Mouse (Mus musculus) CH12.LX (cell line): ENCODE data around the gene Sec16a. TPM values are rescaled to one million over a fixed set of nuclear protein-coding genes. Genes with fewer than 3 reads are reported as not detected.

Source experiments
- DNase-seq: peaks from one replicate; pipeline ENCODE4 v3.0.0-alpha.2; 2013; ENCODE audit errors: extremely low read depth
- H3K27ac ChIP-seq: 2 replicates; pipeline ENCODE4 v1.5.1; 2012; ENCODE audit warnings: low read depth, mild to moderate bottlenecking, control low read depth, moderate library complexity; ENCODE audit not compliant: insufficient read depth
- H3K27me3 ChIP-seq: replicated peaks from 2 replicates; pipeline ENCODE3; 2012; ENCODE audit warnings: inconsistent platforms
- H3K36me3 ChIP-seq, 2 experiments: replicated peaks in 1 of 2; 2 replicates each; pipeline versions ENCODE3 to v1.6.1; 2012; ENCODE audit warnings: inconsistent platforms in 1 of 2, low read length in 1 of 2, mild to moderate bottlenecking in 1 of 2, mixed read lengths in 1 of 2, moderate library complexity in 1 of 2; ENCODE audit not compliant: control insufficient read depth in 1 of 2, insufficient read depth in 1 of 2
- H3K4me1 ChIP-seq, 2 experiments: 2 replicates each; pipeline ENCODE4 v1.6.1; 2012; ENCODE audit warnings: inconsistent platforms in 1 of 2, moderate library complexity in 1 of 2; ENCODE audit not compliant: insufficient read depth in 2 of 2, control insufficient read depth in 1 of 2
- H3K4me2 ChIP-seq: 2 replicates; pipeline ENCODE4 v1.6.1; 2012; ENCODE audit warnings: low read depth, mild to moderate bottlenecking, control low read depth; ENCODE audit not compliant: poor library complexity, insufficient read depth, severe bottlenecking
- H3K4me3 ChIP-seq, 3 experiments: fragments of 150-350 bp in 1 of 3; sonication (generic) in 1 of 3; replicated peaks in 1 of 3; 2 replicates each; pipeline versions ENCODE3 to v1.5.1; 2011 to 2012; ENCODE audit warnings: low read depth in 2 of 3, low read length in 2 of 3, mild to moderate bottlenecking in 2 of 3, moderate library complexity in 2 of 3, control low read depth in 1 of 3, improper control_type of control experiment in 1 of 3, inconsistent platforms in 1 of 3, mixed read lengths in 1 of 3; ENCODE audit not compliant: poor library complexity in 1 of 3
- H3K79me2 ChIP-seq: replicated peaks from 2 replicates; pipeline ENCODE4 v1.6.1; 2012; ENCODE audit warnings: mild to moderate bottlenecking, moderate library complexity; ENCODE audit not compliant: control insufficient read depth, poor library complexity, insufficient read depth, severe bottlenecking; ENCODE audit errors: extremely low read depth
- H3K9ac ChIP-seq: 2 replicates; pipeline ENCODE4 v1.6.1; 2012; ENCODE audit warnings: low read depth, mild to moderate bottlenecking, control low read depth, moderate library complexity; ENCODE audit not compliant: insufficient read depth
- H3K9me3 ChIP-seq: replicated peaks from 2 replicates; pipeline ENCODE3; 2012; ENCODE audit warnings: low read length, inconsistent platforms, mixed read lengths
- BHLHE40 ChIP-seq: IDR thresholded peaks from 2 replicates; pipeline ENCODE4 v1.6.1; 2011; ENCODE audit warnings: mild to moderate bottlenecking, low read depth, low read length, improper control_type of control experiment
- CHD1 ChIP-seq: IDR thresholded peaks from 2 replicates; pipeline ENCODE4 v1.6.1; 2012; ENCODE audit warnings: low read depth, low read length, improper control_type of control experiment, inconsistent platforms
- CHD2 ChIP-seq: IDR thresholded peaks from 2 replicates; pipeline ENCODE4 v1.6.1; 2011; ENCODE audit warnings: low read length, improper control_type of control experiment
- CTCF ChIP-seq, 2 experiments: IDR thresholded peaks in 1 of 2; conservative IDR thresholded peaks in 1 of 2; 2 replicates each; pipeline ENCODE4 v1.5.1; 2011 to 2012; ENCODE audit warnings: low read depth in 2 of 2, low read length in 2 of 2, improper control_type of control experiment in 1 of 2, inconsistent platforms in 1 of 2, mild to moderate bottlenecking in 1 of 2, moderate library complexity in 1 of 2
- E2F4 ChIP-seq: IDR thresholded peaks from 2 replicates; pipeline ENCODE4 v1.6.1; 2011; ENCODE audit warnings: low read depth, low read length, improper control_type of control experiment; ENCODE audit not compliant: insufficient replicate concordance
- ELF1 ChIP-seq: IDR thresholded peaks from 2 replicates; pipeline ENCODE4 v1.6.1; 2014; ENCODE audit warnings: low read depth, mild to moderate bottlenecking, inconsistent platforms, low read length, improper control_type of control experiment
- ETS1 ChIP-seq: conservative IDR thresholded peaks from 2 replicates; pipeline ENCODE4 v1.6.1; 2012; ENCODE audit warnings: low read depth, mild to moderate bottlenecking, inconsistent platforms, low read length, improper control_type of control experiment, moderate library complexity
- GABPA ChIP-seq: IDR thresholded peaks from 2 replicates; pipeline ENCODE4 v1.6.1; 2012; ENCODE audit warnings: low read depth, low read length, improper control_type of control experiment, inconsistent platforms; ENCODE audit not compliant: insufficient replicate concordance
- HCFC1 ChIP-seq: IDR thresholded peaks from 2 replicates; pipeline ENCODE4 v1.6.1; 2012; ENCODE audit warnings: low read depth, mild to moderate bottlenecking, inconsistent platforms, low read length, improper control_type of control experiment
- IRF4 ChIP-seq: IDR thresholded peaks from 2 replicates; pipeline ENCODE4 v1.6.1; 2014; ENCODE audit warnings: low read depth, mild to moderate bottlenecking, inconsistent platforms, low read length, improper control_type of control experiment
- JUND ChIP-seq: conservative IDR thresholded peaks from 2 replicates; pipeline ENCODE4 v1.6.1; 2011; ENCODE audit warnings: low read depth, low read length, improper control_type of control experiment
- MAFK ChIP-seq: IDR thresholded peaks from 2 replicates; pipeline ENCODE4 v1.6.1; 2011; ENCODE audit warnings: low read length, improper control_type of control experiment; ENCODE audit not compliant: insufficient replicate concordance
- MAZ ChIP-seq: IDR thresholded peaks from 2 replicates; pipeline ENCODE4 v1.6.1; 2012; ENCODE audit warnings: low read depth, mild to moderate bottlenecking, inconsistent platforms, low read length, improper control_type of control experiment, moderate library complexity
- MEF2A ChIP-seq: IDR thresholded peaks from 2 replicates; pipeline ENCODE4 v1.6.1; 2014; ENCODE audit warnings: low read depth, mild to moderate bottlenecking, inconsistent platforms, low read length, improper control_type of control experiment, borderline replicate concordance
- MXI1 ChIP-seq: IDR thresholded peaks from 2 replicates; pipeline ENCODE4 v1.6.1; 2011; ENCODE audit warnings: mild to moderate bottlenecking, low read depth, low read length, improper control_type of control experiment
- NELFE ChIP-seq: IDR thresholded peaks from 2 replicates; pipeline ENCODE4 v1.6.1; 2011; ENCODE audit warnings: low read depth, low read length, improper control_type of control experiment
- NRF1 ChIP-seq: IDR thresholded peaks from 2 replicates; pipeline ENCODE4 v1.6.1; 2014; ENCODE audit warnings: low read depth, mild to moderate bottlenecking, inconsistent platforms, low read length, improper control_type of control experiment, moderate library complexity
- POLR2A ChIP-seq: IDR thresholded peaks from 2 replicates; pipeline ENCODE4 v1.6.1; 2011; ENCODE audit warnings: low read depth, mild to moderate bottlenecking, improper control_type of control experiment, low read length
- POLR2AphosphoS2 ChIP-seq: IDR thresholded peaks from 2 replicates; pipeline ENCODE4 v1.6.1; 2011; ENCODE audit warnings: low read depth, low read length, improper control_type of control experiment
- RAD21 ChIP-seq: IDR thresholded peaks from 2 replicates; pipeline ENCODE4 v1.6.1; 2011; ENCODE audit warnings: low read depth, mild to moderate bottlenecking, low read length, improper control_type of control experiment, moderate library complexity
- RCOR1 ChIP-seq: conservative IDR thresholded peaks from 2 replicates; pipeline ENCODE4 v1.6.1; 2012; ENCODE audit warnings: low read depth, mild to moderate bottlenecking, inconsistent platforms, low read length, improper control_type of control experiment
- SIN3A ChIP-seq: IDR thresholded peaks from 2 replicates; pipeline ENCODE4 v1.6.1; 2012; ENCODE audit warnings: low read length, improper control_type of control experiment, inconsistent platforms
- SMC3 ChIP-seq: IDR thresholded peaks from 2 replicates; pipeline ENCODE4 v1.6.1; 2011; ENCODE audit warnings: low read depth, low read length, improper control_type of control experiment
- TCF12 ChIP-seq: IDR thresholded peaks from 2 replicates; pipeline ENCODE4 v1.6.1; 2014; ENCODE audit warnings: low read depth, mild to moderate bottlenecking, inconsistent platforms, low read length, improper control_type of control experiment
- UBTF ChIP-seq: IDR thresholded peaks from 2 replicates; pipeline ENCODE4 v1.6.1; 2012; ENCODE audit warnings: low read depth, mild to moderate bottlenecking, inconsistent platforms, low read length, improper control_type of control experiment, moderate library complexity
- USF1 ChIP-seq: IDR thresholded peaks from 2 replicates; pipeline ENCODE4 v1.6.1; 2014; ENCODE audit warnings: low read depth, mild to moderate bottlenecking, inconsistent platforms, low read length, improper control_type of control experiment
- USF2 ChIP-seq: conservative IDR thresholded peaks from 2 replicates; pipeline ENCODE4 v1.6.1; 2011; ENCODE audit warnings: low read depth, low read length, improper control_type of control experiment
- ZKSCAN1 ChIP-seq: IDR thresholded peaks from 2 replicates; pipeline ENCODE4 v1.6.1; 2012; ENCODE audit warnings: low read depth, inconsistent platforms, low read length, improper control_type of control experiment, borderline replicate concordance
- dilution Hi-C: fragments of 300-500 bp; cut with MboI; formaldehyde crosslinking; loops from 2 replicates; pipeline ENCODE4 v1.14.3; 2020; ENCODE audit warnings: low sequenced_read_pairs; ENCODE audit not compliant: extremely low pct_unique_long_range_greater_than_20kb, extremely low pct_ligation_motif_present
- in situ Hi-C: fragments of 300-500 bp; cut with MboI; formaldehyde crosslinking; loops from 3 replicates; pipeline ENCODE4 v1.14.3; 2019; ENCODE audit warnings: low sequenced_read_pairs, low pct_ligation_motif_present, low pct_unique_long_range_greater_than_20kb, mixed read lengths
- polyA plus RNA-seq: library from polyadenylated mRNA; unstranded; fragments of >175 nt; gene quantifications from 2 replicates; pipeline ENCODE4 v1.2.1, GENCODE M21; 2012; ENCODE audit warnings: low read depth; ENCODE audit not compliant: insufficient read length
- total RNA-seq, 2 experiments: library from RNA; depleted of rRNA; stranded (reverse); fragments of 300-350 nt in 1 of 2; fragments of >200 nt in 1 of 2; gene quantifications; 2 replicates each; pipeline ENCODE4 v1.2.3; 2012 to 2014

Gene Sec16a
- total and polyA plus RNA-seq, 3 experiments, result 22.8 to 38.9 (median 31.8) TPM

DNA sequence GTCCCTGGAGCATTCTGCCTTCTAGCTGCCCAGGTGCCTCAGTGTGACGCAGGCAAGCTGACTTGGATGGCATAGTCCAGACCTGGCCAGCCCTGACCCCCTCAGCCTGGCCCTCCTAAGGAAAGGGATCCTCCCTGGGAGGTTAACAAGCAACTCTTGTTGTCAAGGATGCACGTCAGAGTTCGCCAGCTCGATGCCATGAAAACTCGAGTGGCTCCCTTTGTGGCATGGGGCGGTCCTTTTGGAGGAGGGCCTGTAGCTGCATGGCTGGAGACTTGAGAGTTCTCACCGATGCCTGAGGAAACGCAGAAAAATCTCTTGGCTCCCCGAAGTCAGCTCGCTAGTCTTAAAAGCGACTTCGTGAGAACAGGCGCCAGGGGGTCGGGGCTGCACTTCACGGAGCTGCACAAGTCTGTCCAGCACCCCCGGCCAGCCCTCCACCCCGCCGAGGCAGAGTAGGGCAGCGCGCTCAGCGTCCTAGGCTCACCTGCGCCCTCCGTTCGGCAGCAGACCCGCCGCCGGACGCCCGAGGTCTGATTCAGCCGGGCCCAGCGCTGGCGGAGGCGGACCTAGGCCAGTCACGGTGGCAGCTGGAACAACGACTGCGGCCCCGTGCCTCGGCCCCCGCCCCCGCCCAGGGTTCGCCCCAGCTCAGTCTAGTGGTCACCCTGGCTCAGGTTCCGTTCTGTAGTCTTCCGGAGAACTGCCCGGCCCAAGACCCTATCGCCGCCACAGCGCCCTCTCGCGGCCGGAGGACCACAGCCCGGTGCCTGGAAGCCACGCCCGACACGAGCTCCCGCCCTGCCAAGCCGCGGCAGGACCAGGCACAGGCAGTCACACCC is 36.3 kb downstream of the Sec16a start, which contains the start of gene Inpp5e:
Gene Inpp5e (minus strand): TSS at position 689 of the 842 bp plus-strand sequence.
- no peaks in the 10 kb centered on the region for H3K27me3 ChIP-seq
- H3K4me2 ChIP-seq, result peak within 1 kb of the TSS; percentile 58
- dilution Hi-C loops, result no loop called here
- H3K27ac ChIP-seq, result no peak within 1 kb of the TSS
- peak within 1 kb of the TSS; percentile 74 for H3K9ac ChIP-seq
- peaks cover 31 to 74% of the 10 kb centered on the region in 2 experiments for H3K36me3 ChIP-seq
- no peaks in the 10 kb centered on the region for H3K9me3 ChIP-seq
- peak within 1 kb of the TSS; percentile 59 to 82 (median 79) for H3K4me3 ChIP-seq
- TF ChIP-seq E2F4 (no peak), NRF1 (peak; percentile 47), POLR2A (peak; percentile 69), POLR2AphosphoS2 (peak; percentile 80; the same call in 1 of the 2 replicates), TCF12 (peak; percentile 88), MXI1 (peak; percentile 72), HCFC1 (peak; percentile 82), ETS1 (0 out of 2 replicates have a peak, but pooled peaks have one; percentile 21), BHLHE40 (peak; percentile 49; the same call in 1 of the 2 replicates), MAZ (peak; percentile 57; the same call in 1 of the 2 replicates), JUND (no peak), SMC3 (peak; percentile 40), GABPA (peak; percentile 67), RAD21 (peak; percentile 3), RCOR1 (no peak), USF2 (no peak), CHD2 (0 out of 2 replicates have a peak, but pooled peaks have one; percentile 22), IRF4 (peak; percentile 36; the same call in 1 of the 2 replicates), UBTF (peak; percentile 71; the same call in 1 of the 2 replicates), SIN3A (peak; percentile 83), ELF1 (peak; percentile 85), CHD1 (no peak), MAFK (no peak), ZKSCAN1 (no peak), NELFE (peak; percentile 66), MEF2A (peak; percentile 42), CTCF (conservative IDR thresholded peaks at IDR 0.05 in 1 of 2, IDR thresholded peaks at IDR 0.05 in 1 of 2; ENCODE audit: low read depth in 2 of 2, low read length in 2 of 2) (peak in 1 of 2 experiments; percentile 88; a peak in 2 of 4 replicates), USF1 (no peak)
- peak; percentile 89 for DNase-seq
- in situ Hi-C loops, result loop anchor here (5.0 kb wide), 1 partner anchor 56 kb away; the partner anchor contains the start of gene Dnlz
- no peaks in the 10 kb centered on the region for H3K79me2 ChIP-seq
- peaks cover 10 to 41% of the 10 kb centered on the region in 2 experiments for H3K4me1 ChIP-seq
